Mouse (Mus musculus) CD4-positive helper T cell, adult 2 months (primary cell): ENCODE measurements around the gene Gsdma2.
"Not testable (repeated sequence)": the region's sequence is repeated elsewhere in the genome, so short reads cannot be mapped to it uniquely, and the experiment has no call there.

Source experiments
- DNase-seq: peaks from one replicate; pipeline ENCODE4 v3.0.0-alpha.2; 2012; ENCODE audit warnings: low read depth, missing footprints, low spot score

Gene Gsdma2

GRCm38 (mm10) chr11:98646459-98646858, at the start of gene Gsdma2:
TSS of gene Gsdma2 (plus strand) at chr11:98646759.
- DNase-seq = no peak

- DNase-seq = peak; percentile 86
These were observed 49.2 kb upstream of the Gsdma2 start for GRCm38 (mm10) chr11:98597363-98597762.

DNA sequence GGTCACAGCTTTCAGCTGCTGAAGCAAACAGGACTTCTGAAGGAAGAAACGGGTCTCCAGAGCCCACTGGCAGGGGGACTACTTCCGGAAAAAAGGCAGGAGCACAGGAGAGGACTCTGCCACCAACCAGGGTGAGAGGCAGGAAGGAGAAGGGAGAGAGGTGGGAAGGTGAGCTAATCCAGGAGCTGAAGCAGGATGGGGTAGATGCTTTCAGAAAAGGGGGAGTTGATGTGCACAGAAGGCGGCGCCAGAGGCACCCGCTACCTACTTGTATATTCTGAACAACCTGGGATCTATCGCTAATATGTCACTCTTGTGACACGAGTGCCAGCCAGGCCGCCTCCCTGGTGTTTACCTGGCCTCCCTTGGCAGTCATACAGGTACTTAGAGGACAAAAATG, 48.6 kb upstream of the Gsdma2 start, which contains the start of gene Lrrc3c:
Lrrc3c (plus strand) TSS at position 301 of the 400 bp plus-strand sequence.
- no peak for DNase-seq

DNA sequence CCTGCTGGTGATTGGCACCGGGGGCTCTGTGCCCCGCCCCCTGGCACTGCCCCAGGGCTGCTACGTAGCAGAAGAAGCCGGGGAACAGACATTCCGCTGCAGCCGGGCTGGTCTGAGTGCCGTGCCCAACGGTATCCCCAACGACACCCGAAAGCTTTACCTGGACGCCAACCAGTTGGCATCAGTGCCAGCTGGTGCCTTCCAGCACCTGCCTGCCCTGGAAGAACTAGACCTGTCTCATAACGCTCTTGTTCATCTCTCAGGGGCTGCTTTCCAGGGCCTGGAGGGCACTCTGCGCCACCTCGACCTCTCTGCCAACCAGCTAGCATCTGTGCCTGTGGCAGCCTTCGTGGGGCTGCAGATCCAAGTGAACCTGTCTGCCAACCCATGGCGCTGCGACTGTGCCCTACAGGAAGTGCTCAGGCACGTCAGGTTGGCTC, 47.7 kb upstream of the Gsdma2 start:
- DNase-seq = no peak

DNA sequence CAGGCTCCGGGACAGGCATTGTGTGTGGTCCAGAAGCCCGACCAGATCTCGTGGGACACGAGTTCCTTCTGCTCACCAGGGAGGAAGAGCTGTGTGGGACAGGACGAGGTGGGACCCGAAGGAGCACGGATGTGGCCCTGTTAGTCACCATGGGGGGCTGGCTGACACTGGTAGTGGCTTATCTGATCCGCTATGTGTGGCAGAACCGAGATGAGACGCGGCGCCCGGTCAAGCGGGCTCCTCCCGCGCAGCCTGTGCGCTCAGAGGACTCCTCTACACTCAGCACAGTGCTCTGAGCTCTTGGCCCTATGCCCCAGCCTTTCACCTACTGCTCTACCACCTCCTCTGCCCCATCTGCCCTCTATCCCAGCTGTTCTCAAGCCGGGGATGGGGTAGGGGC, 47.3 kb upstream of the Gsdma2 start:
- no peak for DNase-seq

DNA sequence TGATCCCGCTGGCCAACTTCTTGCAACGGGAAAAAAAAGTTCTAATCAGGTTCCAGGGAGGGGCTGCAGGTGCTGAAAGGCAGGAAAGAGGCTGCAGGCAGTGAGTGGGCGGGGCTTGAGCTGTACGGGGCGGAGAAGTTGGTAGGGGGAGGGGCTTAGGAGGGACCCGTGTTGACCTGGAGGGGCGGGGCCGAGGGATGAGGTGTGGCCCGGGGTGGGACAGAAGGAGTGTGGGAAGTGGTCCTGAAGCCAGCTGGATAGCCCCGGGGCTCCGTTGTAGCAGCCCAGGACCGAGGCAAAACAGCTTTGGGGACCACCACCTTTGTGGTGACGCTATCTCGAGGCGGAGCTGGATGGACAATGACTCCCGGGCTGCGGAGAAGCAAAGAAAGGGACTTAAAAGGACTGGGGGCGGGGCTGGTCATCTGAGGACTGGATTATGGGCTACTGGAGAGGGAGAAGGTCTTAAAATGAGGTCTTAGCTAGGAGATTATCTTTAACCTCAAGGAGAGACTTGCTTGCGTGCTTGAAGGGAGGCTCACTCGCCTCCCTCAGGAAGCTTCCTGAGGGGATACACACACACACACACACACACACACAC, 44.4 kb upstream of the Gsdma2 start:
- DNase-seq = peak; percentile 29

- DNase-seq = no peak
These were observed 42.6 kb upstream of the Gsdma2 start for GRCm38 (mm10) chr11:98603953-98604352.

DNA sequence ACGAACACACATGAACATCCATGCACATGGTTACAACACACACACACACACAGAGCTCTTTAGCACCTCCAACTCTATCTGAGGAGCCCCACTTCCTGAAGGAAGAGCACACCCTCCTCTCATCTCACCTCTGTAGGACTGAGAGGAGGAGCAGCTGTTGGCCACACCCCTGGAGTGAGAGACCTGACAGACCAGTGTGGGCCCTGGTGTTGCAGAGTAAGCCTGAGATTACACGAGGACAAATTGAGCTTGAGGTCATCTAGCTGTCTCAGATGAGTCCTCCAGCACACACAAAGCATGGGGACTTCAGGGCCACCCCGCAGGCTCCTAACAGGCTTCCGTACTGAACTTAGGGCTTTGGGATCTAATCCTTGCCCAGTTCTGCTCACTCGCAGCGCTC, 41.6 kb upstream of the Gsdma2 start:
- DNase-seq = not testable (repeated sequence)

- DNase-seq = peak; percentile 71
These were observed 39.8 kb upstream of the Gsdma2 start for GRCm38 (mm10) chr11:98606763-98607162.

DNA sequence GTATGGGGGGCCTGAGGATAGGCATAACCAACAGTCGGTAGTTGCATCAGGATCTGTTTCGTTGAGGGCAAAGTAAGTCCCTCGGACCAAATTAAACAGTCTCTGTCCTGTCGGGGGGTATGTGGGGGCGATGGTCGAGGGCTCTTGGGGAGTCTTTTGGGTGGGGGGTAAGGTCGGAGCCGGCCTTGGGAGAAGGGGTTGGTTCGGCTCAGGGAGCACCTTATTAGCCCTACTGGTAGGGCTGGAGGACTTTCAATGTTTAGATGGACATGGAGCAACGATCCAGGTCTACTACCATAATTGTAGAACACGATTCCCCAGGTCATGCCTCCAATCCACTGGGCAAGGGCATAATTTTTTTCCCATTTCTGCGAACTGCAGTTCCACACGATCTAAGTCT, 25.8 kb upstream of the Gsdma2 start:
- DNase-seq = no peak

DNA sequence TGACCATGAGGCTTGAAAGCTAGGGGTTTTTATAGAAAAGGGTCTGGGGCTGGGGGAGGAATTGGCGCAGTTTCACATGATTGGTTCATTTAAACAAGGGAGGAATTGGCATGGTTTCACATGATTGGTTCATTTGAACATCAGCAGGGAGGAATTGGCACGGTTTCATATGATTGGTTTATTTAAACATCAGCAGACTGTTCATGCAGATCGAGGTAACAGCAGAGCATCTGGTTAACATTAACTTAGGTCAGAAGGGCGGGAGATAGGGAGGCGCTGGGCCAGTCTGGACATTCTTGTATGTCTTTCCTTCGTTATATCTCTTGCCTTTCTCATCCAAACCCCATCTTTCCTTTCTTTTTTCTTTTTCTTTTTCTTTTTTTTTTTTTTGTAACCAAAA, 22.6 kb upstream of the Gsdma2 start:
- DNase-seq = not testable (repeated sequence)

- not testable (repeated sequence) for DNase-seq
These were observed 22.2 kb upstream of the Gsdma2 start for GRCm38 (mm10) chr11:98624381-98624780.

DNA sequence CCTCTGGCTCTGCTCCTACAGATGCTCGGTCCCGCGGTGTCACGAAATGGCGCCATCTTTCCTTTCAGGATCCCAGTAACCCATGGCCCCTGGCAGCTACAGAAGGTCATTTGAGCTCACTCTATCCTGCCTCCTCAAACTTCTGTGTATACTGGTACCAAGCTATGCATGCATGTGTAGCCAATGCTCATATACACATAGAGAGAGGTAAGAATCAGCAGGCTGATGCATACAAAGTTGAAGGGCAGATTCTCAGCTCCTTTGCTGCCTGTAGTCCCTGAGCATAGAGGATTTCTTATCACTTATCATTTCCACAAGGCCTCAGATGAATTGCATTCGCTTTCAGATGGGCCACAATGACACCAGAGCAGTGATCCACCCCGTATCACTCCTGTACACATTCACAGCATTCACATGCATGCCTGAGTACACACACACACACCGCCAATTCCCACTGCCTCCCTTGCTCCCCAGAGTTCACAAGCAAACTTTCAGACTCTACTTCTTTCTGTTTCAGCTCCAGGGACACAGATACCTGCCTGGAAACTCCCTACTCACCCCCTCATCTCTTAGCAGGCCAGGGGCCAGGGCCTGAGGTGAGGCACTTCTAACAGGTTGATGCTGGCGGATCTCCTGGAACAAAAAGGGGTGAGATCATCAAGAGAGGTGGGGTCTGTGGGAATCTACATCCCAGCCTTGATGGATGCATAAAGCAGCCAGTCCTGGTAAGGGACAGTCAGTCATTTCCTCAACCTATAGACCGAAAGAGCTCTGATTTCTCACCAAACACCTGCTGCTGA, 20.7 kb upstream of the Gsdma2 start, which contains the start of the genes Gm12355 and Gsdma3:
Gm12355 (minus strand) TSS at position 51 of the 800 bp plus-strand sequence.
Gsdma3 (plus strand) TSS at position 750 of the 800 bp plus-strand sequence.
- DNase-seq = no peak

- no peak for DNase-seq
These were observed 17.9 kb upstream of the Gsdma2 start for GRCm38 (mm10) chr11:98628706-98629105.

DNA sequence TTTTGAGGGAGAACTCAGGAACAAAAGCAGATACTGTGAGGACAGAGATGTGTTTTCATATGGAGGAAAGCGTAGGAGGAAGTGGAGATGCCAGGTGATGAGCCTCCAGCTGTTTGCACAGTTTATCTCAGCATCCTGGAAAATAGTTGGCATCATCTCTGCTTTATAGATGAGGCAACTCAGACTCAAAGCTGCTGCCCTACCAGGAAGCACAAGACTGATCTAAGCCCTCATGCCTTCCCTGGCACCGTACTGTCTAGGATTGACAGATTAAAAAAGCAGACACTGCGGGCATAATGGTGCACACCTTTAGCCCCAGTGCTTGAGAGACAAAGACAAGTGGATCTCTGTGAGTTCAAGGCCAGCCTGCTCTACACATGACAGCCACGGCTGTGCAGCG, 15.9 kb upstream of the Gsdma2 start:
- no peak for DNase-seq

DNA sequence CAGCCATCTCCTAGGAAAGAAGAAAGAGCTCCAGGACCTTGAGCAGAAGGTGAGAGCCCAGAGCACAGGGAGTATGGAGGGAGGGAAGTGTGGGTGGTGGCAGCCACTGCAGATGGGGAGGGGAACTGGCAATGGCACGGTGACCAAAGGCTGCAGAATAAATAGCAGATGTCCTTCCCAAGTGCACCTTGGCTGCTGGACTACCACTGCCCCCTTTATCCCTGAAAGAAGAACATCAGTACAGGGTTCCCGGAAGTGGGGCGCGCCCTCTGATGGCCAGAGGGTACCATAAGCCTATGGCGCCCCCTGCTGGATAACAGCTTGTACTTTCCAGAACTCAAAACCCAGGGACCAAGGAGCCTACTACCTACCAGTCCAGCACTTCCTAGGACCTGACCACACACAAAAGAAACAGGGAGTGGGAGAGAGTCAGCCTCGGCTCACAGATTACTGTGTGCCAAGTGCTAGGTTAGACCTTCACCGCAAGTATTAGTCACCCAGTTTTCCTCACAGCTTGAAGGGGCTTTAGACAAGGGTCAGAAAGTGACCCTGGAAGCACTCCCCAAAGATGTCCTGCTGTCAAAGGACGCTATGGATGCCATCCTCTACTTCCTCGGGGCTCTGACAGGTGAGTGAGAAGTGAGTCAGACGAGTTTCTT, 11.1 kb upstream of the Gsdma2 start:
- peak; percentile 56 for DNase-seq

DNA sequence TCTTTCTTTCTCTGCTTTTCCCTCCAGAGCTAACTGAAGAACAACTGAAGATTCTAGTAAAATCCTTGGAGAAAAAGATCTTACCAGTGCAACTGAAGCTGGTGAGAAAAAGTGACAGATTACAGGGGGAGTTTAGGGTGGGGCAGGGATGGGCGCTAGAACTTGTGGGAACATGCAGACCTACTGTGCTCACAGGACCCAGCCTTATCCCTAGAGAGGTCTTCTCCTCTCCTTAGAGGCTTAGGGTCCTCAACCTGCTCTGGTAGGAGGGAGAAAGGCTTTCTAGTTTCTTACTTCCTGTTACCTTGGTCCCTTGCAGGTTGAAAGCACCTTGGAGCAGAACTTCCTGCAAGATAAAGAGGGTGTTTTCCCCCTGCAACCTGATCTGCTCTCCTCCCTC, 9.1 kb upstream of the Gsdma2 start:
- DNase-seq = no peak

- DNase-seq = no peak
These were observed 6.5 kb upstream of the Gsdma2 start for GRCm38 (mm10) chr11:98640091-98640490.

DNA sequence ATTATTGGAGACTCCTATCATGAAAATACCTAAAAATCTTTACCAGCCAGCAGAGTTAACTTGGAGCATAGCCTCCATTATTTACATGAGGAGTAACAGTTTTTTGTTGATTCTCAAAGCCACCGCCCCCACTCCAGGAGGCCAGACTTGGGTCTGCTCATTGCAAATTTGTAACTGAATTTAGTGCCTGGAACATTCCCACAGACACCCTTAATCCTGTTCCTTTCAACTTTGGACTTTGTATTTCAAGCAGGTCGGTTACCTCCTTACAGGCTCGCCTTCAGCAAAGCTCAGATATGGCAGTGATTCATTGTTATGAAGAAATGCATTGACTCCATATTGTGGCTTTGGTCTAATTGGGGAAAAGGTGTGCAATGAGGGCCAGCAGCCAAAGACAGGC, 1.8 kb upstream of the Gsdma2 start:
- no peak for DNase-seq

DNA sequence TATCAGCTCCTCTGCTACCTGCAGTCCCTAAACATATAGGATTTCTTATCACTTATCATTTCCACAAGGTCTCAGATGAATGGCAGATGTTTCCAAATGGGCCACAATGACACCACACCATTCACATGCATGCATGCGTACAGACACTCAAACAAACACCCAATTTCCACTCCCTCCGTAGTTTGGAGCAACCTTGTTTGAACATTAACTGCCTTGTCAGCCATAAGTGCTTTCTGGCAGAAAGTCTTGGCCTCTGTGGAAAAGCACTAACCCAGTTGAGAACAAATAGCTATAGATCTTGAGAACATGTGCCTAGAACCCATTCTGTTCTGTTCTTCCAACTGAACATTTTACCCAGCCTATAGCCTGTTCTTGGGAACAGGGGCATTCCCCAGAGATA, 613 bp upstream of the Gsdma2 start:
- no peak for DNase-seq

GRCm38 (mm10) chr11:98655076-98655475, 8.5 kb downstream of the Gsdma2 start:
- DNase-seq = peak; percentile 75

DNA sequence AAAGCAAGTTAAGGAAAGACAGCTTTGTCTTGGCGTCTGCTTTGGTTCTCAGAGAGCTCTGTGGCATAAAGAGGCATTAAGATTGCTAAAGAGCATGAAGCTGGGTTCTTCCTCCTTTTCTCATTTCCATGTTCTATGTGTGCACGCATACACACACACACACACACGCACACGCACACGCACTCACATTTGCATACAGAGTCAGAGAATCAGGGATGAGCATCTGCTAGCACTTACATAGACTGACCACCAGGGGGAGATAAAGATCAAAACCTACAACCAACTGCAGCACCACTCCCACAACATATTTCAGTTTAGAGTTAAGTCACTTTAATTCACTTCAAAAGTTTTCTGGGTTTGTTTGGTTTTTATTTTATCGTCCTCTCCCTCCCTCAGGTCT, 14.0 kb downstream of the Gsdma2 start:
- DNase-seq = peak; percentile 77
